Mouse (Mus musculus): ENCODE results near the gene Chid1. TPM values are rescaled to one million over a fixed set of nuclear protein-coding genes. Genes with fewer than 3 reads are reported as not detected.

The Chid1 gene
- polyA plus RNA-seq, 1 experiment from 2014 or later: 36.3 TPM

DNA sequence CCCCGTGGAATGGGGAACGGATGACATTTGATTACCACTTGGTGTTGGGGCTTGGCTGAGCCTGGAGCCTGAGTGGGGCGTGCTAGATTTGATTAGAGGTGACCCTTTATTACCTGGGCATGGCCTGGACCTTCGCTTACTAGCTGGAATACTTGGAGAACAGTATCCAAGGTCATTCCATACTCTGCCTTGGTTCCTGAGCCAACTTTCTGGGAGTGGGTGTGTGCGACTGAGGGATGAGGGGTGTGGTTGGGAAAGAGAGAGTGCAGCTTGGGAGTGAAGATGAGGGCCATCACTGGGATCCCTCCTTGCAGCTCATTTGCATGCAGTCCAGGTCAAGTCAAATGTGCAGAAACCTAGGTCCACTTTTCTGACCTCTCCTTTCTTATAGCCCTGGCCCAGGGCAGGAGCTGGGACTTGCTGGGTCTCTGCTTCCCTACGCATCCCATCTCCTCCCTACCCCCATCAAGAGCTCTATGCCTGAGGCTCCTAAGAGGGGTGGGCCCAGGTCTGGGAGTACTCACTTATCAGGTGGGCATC is 56.5 kb downstream of the Chid1 start:
- H3K36me3 ChIP-seq: 0 out of 2 replicates have a peak, but pooled peaks cover 15% of the 10 kb centered on the region
- no peak for ATAC-seq (ENCODE audit: extremely low read depth, insufficient number of reproducible peaks, low FRiP score, low TSS enrichment)
- H3K27me3 ChIP-seq (replicated peaks): peaks cover 13% of the 10 kb centered on the region
- no peaks in the 10 kb centered on the region for H3K9me3 ChIP-seq
- peaks cover 41% of the 10 kb centered on the region for H3K4me1 ChIP-seq
- no peak overlapping the region for H3K9ac ChIP-seq
- WGBS: 80% methylated on average over 6 of the region's 6 CpGs
- no peak overlapping the region for H3K4me2 ChIP-seq
- no peak overlapping the region for H3K4me3 ChIP-seq
- no peak overlapping the region for H3K27ac ChIP-seq (replicated peaks)

DNA sequence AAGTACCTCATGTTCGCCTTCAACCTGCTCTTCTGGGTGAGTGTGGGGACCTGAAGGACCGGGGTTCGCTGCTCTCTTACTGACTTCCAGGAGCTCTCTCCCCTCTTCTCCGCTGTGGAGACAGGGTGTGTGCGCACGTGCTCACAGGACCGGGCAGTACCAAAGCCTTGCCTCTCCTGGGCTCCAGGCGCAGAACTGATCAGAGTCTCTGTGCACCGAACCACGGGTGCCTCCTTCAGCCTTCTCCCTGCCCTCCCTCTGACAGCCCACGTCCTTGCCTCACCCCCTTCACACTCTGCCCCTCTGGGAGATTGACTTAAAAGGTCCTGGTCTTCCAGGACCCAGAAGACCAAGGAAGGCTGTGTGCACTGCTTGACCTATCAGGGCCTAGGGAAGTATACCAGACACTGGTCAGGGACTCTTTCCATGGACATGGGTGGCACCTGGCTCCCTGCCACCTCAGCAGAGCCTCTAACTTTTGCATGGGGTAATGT is 57.1 kb downstream of the Chid1 start:
- H3K27ac ChIP-seq (replicated peaks): no peak overlapping the region
- 0 out of 2 replicates have a peak, but pooled peaks cover 15% of the 10 kb centered on the region for H3K36me3 ChIP-seq
- peaks cover 47% of the 10 kb centered on the region for H3K4me1 ChIP-seq
- H3K4me3 ChIP-seq: peak overlapping the region; percentile 65
- peak overlapping the region; percentile 80 for H3K9ac ChIP-seq
- no peak for ATAC-seq (ENCODE audit: extremely low read depth, insufficient number of reproducible peaks, low FRiP score, low TSS enrichment)
- peaks cover 13% of the 10 kb centered on the region for H3K27me3 ChIP-seq (replicated peaks)
- 14% methylated on average over 11 of the region's 11 CpGs for WGBS
- no peaks in the 10 kb centered on the region for H3K9me3 ChIP-seq
- H3K4me2 ChIP-seq: peak overlapping the region; percentile 95

DNA sequence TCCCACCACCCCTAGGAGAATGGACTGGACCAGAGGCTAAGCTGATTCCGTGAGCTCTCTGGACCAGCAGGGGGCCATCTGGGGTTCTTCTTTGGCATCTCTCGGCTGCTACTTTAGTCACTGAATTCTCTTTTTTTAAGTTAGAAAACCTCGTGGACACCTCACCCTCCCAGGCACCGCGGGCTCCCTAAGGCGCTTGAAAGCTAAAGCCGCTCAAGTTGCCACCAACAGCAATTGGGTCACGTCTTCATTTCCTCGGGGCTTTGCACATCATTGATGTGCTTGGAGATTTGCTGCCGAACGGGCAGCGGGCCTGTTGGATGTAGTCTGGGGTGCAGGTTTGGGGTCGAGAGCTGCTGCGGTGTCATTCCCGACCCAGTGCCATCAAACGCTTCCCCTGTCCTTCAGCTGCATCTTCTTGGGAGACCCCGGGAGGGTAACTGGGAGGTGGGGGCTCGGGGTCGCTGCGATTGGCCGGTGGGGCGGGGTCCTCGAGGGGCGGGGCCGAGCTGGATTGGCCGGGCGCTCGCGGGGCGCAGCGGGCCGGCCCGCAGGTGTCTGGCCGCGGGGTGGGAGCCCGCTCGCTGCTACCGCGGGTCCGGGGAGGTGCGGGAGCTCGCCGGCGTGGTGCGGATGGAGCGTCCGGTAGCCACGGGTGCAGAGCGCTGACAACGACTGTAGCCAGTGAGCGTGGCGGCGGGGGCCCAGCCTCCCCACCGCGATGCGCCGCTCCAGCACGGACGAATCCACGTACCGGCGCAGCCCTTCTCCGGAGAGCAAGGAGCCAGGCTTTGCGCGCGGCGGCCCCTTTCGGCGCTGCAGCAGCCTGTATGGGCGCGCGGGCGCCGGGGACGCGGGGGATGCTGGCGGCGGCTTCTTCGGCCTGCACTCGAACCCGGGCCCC is 57.9 kb downstream of the Chid1 start:
- peak overlapping the region; percentile 80 for H3K9ac ChIP-seq
- ATAC-seq (ENCODE audit: extremely low read depth, insufficient number of reproducible peaks, low FRiP score, low TSS enrichment): no peak
- peaks cover 52% of the 10 kb centered on the region for H3K4me1 ChIP-seq
- H3K4me3 ChIP-seq: peak overlapping the region; percentile 65
- under 1% methylated on average over 81 of the region's 81 CpGs for WGBS
- peaks cover 13% of the 10 kb centered on the region for H3K27me3 ChIP-seq (replicated peaks)
- no peaks in the 10 kb centered on the region for H3K9me3 ChIP-seq
- H3K27ac ChIP-seq (replicated peaks): no peak overlapping the region
- H3K36me3 ChIP-seq: 0 out of 2 replicates have a peak, but pooled peaks cover 10% of the 10 kb centered on the region
- H3K4me2 ChIP-seq: peak overlapping the region; percentile 95

DNA sequence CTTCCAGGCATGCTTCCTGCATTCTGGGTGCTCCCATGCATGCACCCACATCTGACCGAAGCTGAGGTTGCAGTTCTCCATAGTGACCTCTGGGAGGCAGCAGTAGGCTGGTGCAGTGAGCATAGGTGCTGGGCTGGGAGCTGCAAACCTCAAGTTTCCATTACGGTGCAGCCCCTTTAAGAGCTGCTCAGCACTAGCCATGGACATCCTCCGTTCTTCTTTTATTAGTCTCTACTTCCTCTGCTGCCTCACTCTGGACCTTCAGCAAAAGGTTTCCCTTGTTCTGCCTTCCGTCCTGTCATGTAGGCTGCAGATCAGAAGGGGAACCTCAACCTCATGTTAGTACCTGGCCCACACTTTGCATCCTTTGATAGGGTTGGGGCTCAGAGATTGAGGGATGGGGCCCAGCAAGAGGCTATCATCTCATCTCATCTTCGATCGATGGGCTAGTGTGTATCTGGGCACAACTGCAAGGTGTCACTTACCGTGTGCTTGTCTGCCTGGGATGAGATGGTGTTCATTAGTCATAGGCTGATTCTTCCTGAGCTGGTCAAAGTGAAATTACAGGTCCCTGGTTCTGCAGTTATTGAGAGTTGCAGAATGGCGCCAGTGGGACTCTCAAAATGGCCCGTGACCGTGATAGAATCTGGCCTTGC is 58.7 kb downstream of the Chid1 start:
- ATAC-seq (ENCODE audit: extremely low read depth, insufficient number of reproducible peaks, low FRiP score, low TSS enrichment): no peak
- H3K27me3 ChIP-seq (replicated peaks): peaks cover 13% of the 10 kb centered on the region
- H3K27ac ChIP-seq (replicated peaks): no peak overlapping the region
- peaks cover 59% of the 10 kb centered on the region for H3K4me1 ChIP-seq
- H3K4me2 ChIP-seq: peak overlapping the region; percentile 95
- 10% methylated on average over 10 of the region's 10 CpGs for WGBS
- no peaks in the 10 kb centered on the region for H3K9me3 ChIP-seq
- 0 out of 2 replicates have a peak, but pooled peaks cover 6% of the 10 kb centered on the region for H3K36me3 ChIP-seq
- peak overlapping the region; percentile 65 for H3K4me3 ChIP-seq
- peak overlapping the region; percentile 80; the same call in 1 of the 2 replicates for H3K9ac ChIP-seq

DNA sequence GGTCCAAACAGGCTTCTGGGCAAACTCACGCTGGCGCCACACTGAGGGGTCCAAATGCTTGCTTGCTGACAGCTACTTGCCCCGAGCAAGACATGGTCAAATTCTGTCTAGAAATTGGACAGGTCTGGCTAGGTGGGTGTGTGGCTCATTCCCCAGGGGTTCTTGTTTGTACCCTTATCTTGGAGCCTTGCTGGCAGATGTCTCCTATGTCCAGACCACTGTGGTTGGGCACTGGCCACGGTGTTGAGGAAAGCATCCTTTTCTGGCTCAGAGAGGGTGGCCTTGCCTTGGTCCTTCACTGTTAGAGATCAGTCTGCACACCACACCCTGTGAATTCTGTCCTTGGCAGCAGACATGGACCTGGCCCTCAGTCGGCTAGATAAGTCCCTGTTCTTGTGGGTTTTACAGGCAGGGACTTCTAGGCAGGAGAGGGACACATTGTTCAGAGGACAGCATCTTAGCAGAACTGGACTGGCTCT is 61.3 kb downstream of the Chid1 start:
- peak overlapping the region; percentile 62 for H3K9ac ChIP-seq
- ATAC-seq (ENCODE audit: extremely low read depth, insufficient number of reproducible peaks, low FRiP score, low TSS enrichment): no peak
- peaks cover 13% of the 10 kb centered on the region for H3K27me3 ChIP-seq (replicated peaks)
- 0 out of 2 replicates have a peak overlapping the region, but pooled peaks have one; percentile 88 for H3K4me3 ChIP-seq
- no peaks in the 10 kb centered on the region for H3K36me3 ChIP-seq
- peak overlapping the region; percentile 95 for H3K4me2 ChIP-seq
- H3K9me3 ChIP-seq: no peaks in the 10 kb centered on the region
- H3K27ac ChIP-seq (replicated peaks): peak overlapping the region; percentile 98
- WGBS: 43% methylated on average over 5 of the region's 5 CpGs
- peaks cover 67% of the 10 kb centered on the region for H3K4me1 ChIP-seq

DNA sequence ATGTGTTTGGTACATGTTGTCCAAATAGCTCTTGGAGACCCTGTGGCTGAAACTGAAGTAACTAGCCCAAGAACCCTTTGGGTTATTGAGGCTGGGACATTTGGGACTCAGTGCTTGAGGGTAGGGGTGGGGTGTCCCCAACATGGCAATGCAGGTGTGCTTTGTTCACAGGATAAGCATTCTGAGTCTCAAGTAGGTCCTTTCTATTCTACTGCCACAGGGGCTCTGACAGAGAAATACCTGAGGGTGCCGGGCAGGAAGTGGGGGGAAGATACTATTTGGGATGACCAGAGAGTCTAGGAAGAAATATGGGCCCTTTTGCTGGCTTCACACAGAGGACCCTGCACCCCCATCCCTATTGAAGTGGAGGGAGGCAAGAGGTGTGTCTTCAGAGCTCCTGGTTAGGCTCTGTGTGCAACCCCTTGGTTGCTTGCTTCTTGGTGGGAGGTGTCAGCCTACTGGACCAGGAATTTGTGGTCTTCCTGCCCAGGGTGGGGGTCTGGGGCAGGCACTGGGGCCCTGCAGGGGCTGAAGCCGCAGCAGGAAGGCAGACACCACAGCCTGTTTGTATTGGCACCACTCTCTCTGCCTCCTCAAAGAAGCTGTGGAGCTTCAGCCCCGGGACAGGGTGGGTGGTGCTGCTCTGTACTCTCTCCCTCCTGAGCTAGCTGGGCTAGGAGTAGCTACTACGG is 61.9 kb downstream of the Chid1 start:
- H3K4me1 ChIP-seq: peaks cover 69% of the 10 kb centered on the region
- H3K9ac ChIP-seq: peak overlapping the region; percentile 91
- peak overlapping the region; percentile 88 for H3K4me3 ChIP-seq
- peak overlapping the region; percentile 98 for H3K27ac ChIP-seq (replicated peaks)
- H3K36me3 ChIP-seq: peaks cover 2% of the 10 kb centered on the region
- H3K9me3 ChIP-seq: no peaks in the 10 kb centered on the region
- peaks cover 8% of the 10 kb centered on the region for H3K27me3 ChIP-seq (replicated peaks)
- H3K4me2 ChIP-seq: peak overlapping the region; percentile 95
- no peak for ATAC-seq (ENCODE audit: extremely low read depth, insufficient number of reproducible peaks, low FRiP score, low TSS enrichment)
- 36% methylated on average over 4 of the region's 4 CpGs for WGBS

DNA sequence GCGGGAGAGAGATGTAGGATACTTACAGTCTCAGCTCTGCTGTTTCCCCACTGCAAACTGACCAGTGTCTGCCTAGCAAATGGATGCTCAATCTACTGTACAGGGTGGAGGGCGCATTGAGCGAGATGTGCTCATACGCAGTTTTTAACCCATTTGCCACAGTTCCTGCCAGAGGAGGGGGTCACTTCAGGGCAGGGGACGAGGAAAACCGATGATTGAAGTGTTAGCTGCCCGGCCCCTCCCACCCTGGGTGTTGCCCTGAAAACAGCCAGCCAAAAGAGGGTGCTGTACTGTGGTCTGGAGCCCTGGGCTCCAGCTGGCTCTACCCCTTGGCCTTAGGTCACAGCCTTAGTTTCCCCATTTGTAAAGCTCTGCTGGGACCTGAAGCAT is 62.7 kb downstream of the Chid1 start:
- no peaks in the 10 kb centered on the region for H3K9me3 ChIP-seq
- peak overlapping the region; percentile 98 for H3K27ac ChIP-seq (replicated peaks)
- H3K4me1 ChIP-seq: peaks cover 64% of the 10 kb centered on the region
- H3K9ac ChIP-seq: peak overlapping the region; percentile 91
- WGBS: 12% methylated on average over 7 of the region's 7 CpGs
- ATAC-seq (ENCODE audit: extremely low read depth, insufficient number of reproducible peaks, low FRiP score, low TSS enrichment): no peak
- peak overlapping the region; percentile 95 for H3K4me2 ChIP-seq
- peaks cover under 1% of the 10 kb centered on the region; the same call in 1 of the 2 replicates for H3K27me3 ChIP-seq (replicated peaks)
- H3K36me3 ChIP-seq: peaks cover 10% of the 10 kb centered on the region
- peak overlapping the region; percentile 88 for H3K4me3 ChIP-seq

DNA sequence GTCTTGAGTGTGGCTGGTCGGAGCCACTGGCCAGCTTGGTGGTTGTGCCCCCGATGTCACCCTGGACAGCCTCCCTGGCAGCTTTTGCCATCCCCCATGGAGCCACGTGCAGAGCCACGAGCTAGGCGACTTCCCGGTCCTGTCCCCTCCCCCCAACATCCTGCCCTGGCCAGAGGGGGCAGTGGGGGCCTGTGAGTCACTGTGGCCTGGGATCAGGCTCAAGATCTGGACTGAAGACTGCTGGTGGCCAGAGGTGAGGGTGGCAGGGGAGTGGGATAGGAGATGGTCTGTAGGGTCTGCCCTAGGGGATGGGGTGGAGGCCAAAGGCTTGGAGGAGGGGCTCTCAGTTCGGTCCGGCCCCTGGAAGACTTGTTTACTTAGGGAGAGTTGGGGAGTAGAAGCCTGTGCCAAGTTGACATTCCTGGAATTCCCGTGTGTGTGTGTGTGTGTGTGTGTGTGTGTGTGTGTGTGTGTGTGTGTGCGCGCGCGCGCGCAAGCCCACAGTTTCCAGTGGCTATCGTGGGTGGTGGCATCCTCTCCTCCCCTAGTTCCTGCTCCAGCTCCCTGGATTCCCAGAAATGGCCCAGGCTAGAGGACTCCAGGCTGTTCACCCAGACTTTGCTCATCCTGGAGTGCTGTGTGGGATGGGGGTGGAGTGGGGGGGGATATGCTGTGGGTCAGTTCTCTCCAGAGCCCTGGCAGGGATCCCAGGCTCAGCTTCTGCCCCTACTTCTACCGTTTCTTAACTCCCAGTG is 63.3 kb downstream of the Chid1 start:
- peak overlapping the region; percentile 98 for H3K27ac ChIP-seq (replicated peaks)
- no peaks in the 10 kb centered on the region for H3K27me3 ChIP-seq (replicated peaks)
- peak; percentile 47 for ATAC-seq (ENCODE audit: extremely low read depth, insufficient number of reproducible peaks, low FRiP score, low TSS enrichment)
- 2% methylated on average over 17 of the region's 17 CpGs for WGBS
- peak overlapping the region; percentile 91 for H3K9ac ChIP-seq
- peak overlapping the region; percentile 95 for H3K4me2 ChIP-seq
- H3K9me3 ChIP-seq: no peaks in the 10 kb centered on the region
- peaks cover 60% of the 10 kb centered on the region for H3K4me1 ChIP-seq
- peak overlapping the region; percentile 88 for H3K4me3 ChIP-seq
- H3K36me3 ChIP-seq: peaks cover 15% of the 10 kb centered on the region

DNA sequence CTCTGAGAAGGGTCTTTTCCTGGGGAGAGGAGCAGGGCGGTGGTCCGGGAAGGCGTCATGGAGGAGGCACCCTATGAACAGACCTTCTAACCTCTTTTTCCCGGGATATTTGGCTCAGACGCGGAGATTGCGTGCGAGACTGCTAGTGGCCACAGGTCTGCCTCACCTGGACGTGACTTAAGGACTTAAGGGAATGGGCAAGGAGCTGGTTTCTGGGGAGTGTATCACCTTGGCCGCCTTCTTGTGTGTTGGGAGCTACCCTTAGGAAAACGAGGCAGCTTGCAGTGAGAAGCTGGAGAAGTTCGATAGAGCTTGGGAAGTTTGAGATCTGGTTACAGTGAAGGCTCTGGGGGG is 63.9 kb downstream of the Chid1 start:
- Histone ChIP-seq H3K9me3 (no peaks in the 10 kb centered on the region), H3K9ac (peak overlapping the region; percentile 91), H3K27me3 (replicated peaks) (no peaks in the 10 kb centered on the region), H3K36me3 (peaks cover 22% of the 10 kb centered on the region), H3K4me3 (peak overlapping the region; percentile 88), H3K4me1 (peaks cover 54% of the 10 kb centered on the region), H3K4me2 (peak overlapping the region; percentile 95), H3K27ac (replicated peaks) (peak overlapping the region; percentile 98)
- WGBS: under 1% methylated on average over 12 of the region's 12 CpGs
- ATAC-seq (ENCODE audit: extremely low read depth, insufficient number of reproducible peaks, low FRiP score, low TSS enrichment): no peak

All from heart, embryonic 13.5 days (tissue).